In genomic region chr10:8715679-8716284, GRCm38 (mm10) we compare ENCODE assay signal across 9 mouse cellular contexts.
A peak's percentile ranks its signal among the peaks of the same experiment; 100 is the strongest.
DNase-seq lines count a peak whose midpoint lies in the region; ATAC-seq and TF ChIP-seq lines count a peak whose summit lies in the region.
"Had no signal": no experiment of that assay in that cellular context is flagged by ENCODE, and none has a peak within 500 bp of the region (broad histone marks: within the 10 kb centered on the region; RNA-seq: fewer than 3 reads in every experiment).

No protein-coding gene starts in this region.

- DNase-seq in CD8-positive naive resting alpha-beta T cell, adult 2 months (ENCODE audit: low read depth in 2 of 2, low spot score in 2 of 2) = peak; percentile 9 to 24
- DNase-seq in c-Kit-positive CD71-negative TER-119-negative erythroid progenitor cells, embryonic 14.5 days (ENCODE audit: low read depth) = peak; percentile 58
- DNase-seq in forebrain, embryonic 14.5 days (ENCODE audit: low spot score) = peak; percentile 81
- DNase-seq in heart, postnatal 14 days = peak; percentile 75 to 85
- DNase-seq in kidney, postnatal 36 days = peak; percentile 67 to 91
- DNase-seq in liver, embryonic 14.5 days (ENCODE audit: low read depth in 3 of 3, low spot score in 3 of 3) = peak; percentile 17 to 25 (median 18)
- peak; percentile 84 for DNase-seq in stomach, postnatal 0 days (ENCODE audit: low spot score)

- WGBS in forebrain, embryonic 14.5 days = 19% methylated on average over 12 of the region's 12 CpGs
- WGBS in liver, embryonic 14.5 days (ENCODE audit: insufficient replicate concordance) = 14% methylated on average over 12 of the region's 12 CpGs
- WGBS in neural tube, embryonic 13.5 days = 16% methylated on average over 12 of the region's 12 CpGs
- 18% methylated on average over 12 of the region's 12 CpGs for WGBS in stomach, postnatal 0 days

- peak; percentile 86 for ATAC-seq in forebrain, embryonic 14.5 days
- no peak for ATAC-seq in liver, embryonic 14.5 days (ENCODE audit: insufficient read depth)
- peak; percentile 82 for ATAC-seq in neural tube, embryonic 13.5 days (ENCODE audit: low read depth)
- ATAC-seq in stomach, postnatal 0 days (ENCODE audit: low FRiP score, low TSS enrichment) = peak; percentile 79

- H3K4me1 ChIP-seq in forebrain, embryonic 14.5 days (ENCODE audit: control insufficient read depth, insufficient read depth, low read length) = no peaks in the 10 kb centered on the region
- H3K4me1 ChIP-seq in liver, embryonic 14.5 days (replicated peaks; ENCODE audit: control insufficient read depth in 2 of 2, insufficient read depth in 2 of 2, low read length in 1 of 2) = no peaks in the 10 kb centered on the region
- no peaks in the 10 kb centered on the region; the same call in 1 of the 2 replicates for H3K4me1 ChIP-seq in neural tube, embryonic 13.5 days (replicated peaks)
- no peaks in the 10 kb centered on the region for H3K4me1 ChIP-seq in stomach, postnatal 0 days (replicated peaks; ENCODE audit: control insufficient read depth, insufficient read depth)

- intact Hi-C loops in heart, postnatal 14 days (cut with DNase I) = loop anchor here (2.0 to 5.0 kb wide), 2 partner anchors 393 to 473 kb away; no protein-coding TSS in a partner anchor

- H3K4me3 ChIP-seq in forebrain, embryonic 14.5 days (ENCODE audit: low read depth, low read length) = no peak overlapping the region
- no peak overlapping the region for H3K4me3 ChIP-seq in liver, embryonic 14.5 days (ENCODE audit: insufficient read depth in 1 of 2, low read depth in 2 of 2, low read length in 2 of 2)
- H3K4me3 ChIP-seq in neural tube, embryonic 13.5 days = no peak overlapping the region
- no peak overlapping the region for H3K4me3 ChIP-seq in stomach, postnatal 0 days (ENCODE audit: low read depth, low read length)
- H3K4me3 ChIP-seq: embryonic facial prominence, embryonic 15.5 days had no signal

- H3K9ac ChIP-seq in forebrain, embryonic 14.5 days (ENCODE audit: low read length) = no peak overlapping the region
- H3K9ac ChIP-seq in liver, embryonic 14.5 days (replicated peaks) = no peak overlapping the region
- no peak overlapping the region for H3K9ac ChIP-seq in neural tube, embryonic 13.5 days
- H3K9ac ChIP-seq in stomach, postnatal 0 days (ENCODE audit: low read length) = no peak overlapping the region
- H3K9ac ChIP-seq: embryonic facial prominence, embryonic 15.5 days had no signal

- peak; percentile 93 for TF ChIP-seq CTCF in liver, embryonic 14.5 days (IDR thresholded peaks at IDR 0.05; ENCODE audit: low read depth)
- TF ChIP-seq CTCF in stomach, postnatal 0 days (IDR thresholded peaks at IDR 0.05; ENCODE audit: low read depth) = peak; percentile 96

- no peak overlapping the region for H3K27ac ChIP-seq in forebrain, embryonic 14.5 days (ENCODE audit: low read depth, low read length)
- H3K27ac ChIP-seq in liver, embryonic 14.5 days = no peak overlapping the region
- H3K27ac ChIP-seq in neural tube, embryonic 13.5 days (replicated peaks) = no peak overlapping the region
- no peak overlapping the region for H3K27ac ChIP-seq in stomach, postnatal 0 days (replicated peaks)
- H3K27ac ChIP-seq: embryonic facial prominence, embryonic 15.5 days had no signal

- H3K27me3 ChIP-seq in forebrain, embryonic 14.5 days (replicated peaks; ENCODE audit: control insufficient read depth, insufficient read depth, low read length) = no peaks in the 10 kb centered on the region
- H3K27me3 ChIP-seq in liver, embryonic 14.5 days (ENCODE audit: control insufficient read depth, insufficient read depth, low read length) = no peaks in the 10 kb centered on the region
- no peaks in the 10 kb centered on the region for H3K27me3 ChIP-seq in neural tube, embryonic 13.5 days
- no peaks in the 10 kb centered on the region for H3K27me3 ChIP-seq in stomach, postnatal 0 days (ENCODE audit: control insufficient read depth, insufficient read depth, low read length)
- H3K27me3 ChIP-seq: embryonic facial prominence, embryonic 15.5 days had no signal

- H3K4me2 ChIP-seq in forebrain, embryonic 14.5 days (ENCODE audit: low read length) = no peak overlapping the region
- no peak overlapping the region for H3K4me2 ChIP-seq in liver, embryonic 14.5 days (ENCODE audit: low read depth)
- no peak overlapping the region for H3K4me2 ChIP-seq in neural tube, embryonic 13.5 days
- H3K4me2 ChIP-seq in stomach, postnatal 0 days (replicated peaks; ENCODE audit: low read depth) = no peak overlapping the region; the same call in 1 of the 2 replicates
- H3K4me2 ChIP-seq: embryonic facial prominence, embryonic 15.5 days had no signal

- no peaks in the 10 kb centered on the region for H3K36me3 ChIP-seq in forebrain, embryonic 14.5 days (ENCODE audit: control insufficient read depth, insufficient read depth, low read length)
- H3K36me3 ChIP-seq in liver, embryonic 14.5 days (replicated peaks; ENCODE audit: control insufficient read depth, insufficient read depth, low read depth) = no peaks in the 10 kb centered on the region
- H3K36me3 ChIP-seq in neural tube, embryonic 13.5 days = no peaks in the 10 kb centered on the region
- H3K36me3 ChIP-seq in stomach, postnatal 0 days (ENCODE audit: control insufficient read depth, insufficient read depth, low read length) = no peaks in the 10 kb centered on the region

- TF ChIP-seq EP300 in liver, embryonic 14.5 days (IDR thresholded peaks at IDR 0.05; ENCODE audit: low read depth) = no peak
- TF ChIP-seq EP300 in stomach, postnatal 0 days (optimal IDR thresholded peaks at IDR 0.05) = no peak

- no peaks in the 10 kb centered on the region for H3K9me3 ChIP-seq in forebrain, embryonic 14.5 days (replicated peaks; ENCODE audit: control insufficient read depth, low read length)
- H3K9me3 ChIP-seq in liver, embryonic 14.5 days (ENCODE audit: control insufficient read depth, low read length) = no peaks in the 10 kb centered on the region
- no peaks in the 10 kb centered on the region for H3K9me3 ChIP-seq in neural tube, embryonic 13.5 days
- H3K9me3 ChIP-seq in stomach, postnatal 0 days (ENCODE audit: control insufficient read depth, low read length) = no peaks in the 10 kb centered on the region
- H3K9me3 ChIP-seq: embryonic facial prominence, embryonic 15.5 days had no signal

Comparison
In these comparisons a context has a peak if more than half of its experiments do, and no peak if none do; other contexts are left out.
1. DNase-seq: peak in every context shown above with its lines; median percentile 84 in stomach, postnatal 0 days; 81 in forebrain, embryonic 14.5 days; 80 in heart, postnatal 14 days; 79 in kidney, postnatal 36 days; 58 in c-Kit-positive CD71-negative TER-119-negative erythroid progenitor cells, embryonic 14.5 days; 18 in liver, embryonic 14.5 days; 16 in CD8-positive naive resting alpha-beta T cell, adult 2 months.